Mouse (Mus musculus) adrenal gland, adult 18-20 months (tissue): ENCODE measurements around the gene Rnf215. TPM values are rescaled to one million over a fixed set of nuclear protein-coding genes. Genes with fewer than 3 reads are reported as not detected.
"Not testable (repeated sequence)": the region's sequence is repeated elsewhere in the genome, so short reads cannot be mapped to it uniquely, and the experiment has no call there.

Experiments
- DNase-seq, 2 experiments: peaks; one replicate each; pipeline ENCODE4 v3.0.0; 2021 to 2022; ENCODE audit warnings: low spot score in 2 of 2
- total RNA-seq, 2 experiments: library from RNA; stranded (reverse); gene quantifications; 1 replicate in 1 of 2; 2 replicates in 1 of 2; pipeline ENCODE4 v1.2.3; 2021

Gene Rnf215
- total RNA-seq, 2 experiments from 2014 or later = 22.7 to 23.7 TPM

DNA sequence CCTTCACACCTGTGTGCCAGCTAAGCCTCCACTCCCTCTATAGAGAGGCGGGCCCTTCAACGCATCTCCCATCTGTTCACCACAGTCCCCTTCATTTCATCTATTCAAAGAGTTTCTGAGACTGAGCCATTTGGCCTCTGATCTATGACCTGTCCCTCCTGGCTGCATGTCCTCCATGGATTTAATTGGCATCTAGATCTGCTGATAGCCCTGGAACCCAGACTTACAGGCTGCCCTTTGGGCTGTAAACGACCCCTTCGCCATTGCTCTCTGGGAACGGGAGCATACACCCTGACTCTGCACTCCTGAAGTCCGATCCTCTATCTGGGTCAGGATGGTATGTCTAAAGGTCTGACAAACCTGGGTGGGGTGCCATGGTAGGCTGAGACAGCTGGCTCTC is 22.1 kb upstream of the Rnf215 start:
- DNase-seq = no peak

GRCm38 (mm10) chr11:4113496-4113895 is 21.5 kb upstream of the Rnf215 start:
- no peak for DNase-seq

- DNase-seq = no peak
Observed at GRCm38 (mm10) chr11:4113970-4114369, 21.0 kb upstream of the Rnf215 start.

- not testable (repeated sequence) for DNase-seq
Observed at GRCm38 (mm10) chr11:4114541-4114940, 20.5 kb upstream of the Rnf215 start.

DNA sequence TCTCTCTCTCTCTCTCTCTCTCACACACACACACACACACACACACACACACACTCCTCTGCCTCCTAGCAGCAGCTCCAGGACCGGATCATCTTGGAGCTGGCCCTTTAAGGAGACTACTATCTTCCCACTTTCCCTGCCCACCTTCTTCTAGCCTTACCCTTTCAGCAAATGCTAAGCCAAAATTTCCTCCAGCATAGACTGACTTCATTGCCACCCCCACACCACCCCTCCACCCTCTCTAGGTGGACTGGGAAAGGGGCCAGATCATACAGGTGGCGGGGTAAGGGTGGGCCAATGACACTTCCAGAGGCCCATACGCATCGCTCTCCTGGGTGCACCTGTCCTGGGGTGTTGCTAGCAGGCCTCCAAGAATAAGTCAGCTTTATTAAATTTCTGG is 19.6 kb upstream of the Rnf215 start:
- DNase-seq = no peak

GRCm38 (mm10) chr11:4116458-4117141 is 18.4 kb upstream of the Rnf215 start:
- DNase-seq = no peak

DNA sequence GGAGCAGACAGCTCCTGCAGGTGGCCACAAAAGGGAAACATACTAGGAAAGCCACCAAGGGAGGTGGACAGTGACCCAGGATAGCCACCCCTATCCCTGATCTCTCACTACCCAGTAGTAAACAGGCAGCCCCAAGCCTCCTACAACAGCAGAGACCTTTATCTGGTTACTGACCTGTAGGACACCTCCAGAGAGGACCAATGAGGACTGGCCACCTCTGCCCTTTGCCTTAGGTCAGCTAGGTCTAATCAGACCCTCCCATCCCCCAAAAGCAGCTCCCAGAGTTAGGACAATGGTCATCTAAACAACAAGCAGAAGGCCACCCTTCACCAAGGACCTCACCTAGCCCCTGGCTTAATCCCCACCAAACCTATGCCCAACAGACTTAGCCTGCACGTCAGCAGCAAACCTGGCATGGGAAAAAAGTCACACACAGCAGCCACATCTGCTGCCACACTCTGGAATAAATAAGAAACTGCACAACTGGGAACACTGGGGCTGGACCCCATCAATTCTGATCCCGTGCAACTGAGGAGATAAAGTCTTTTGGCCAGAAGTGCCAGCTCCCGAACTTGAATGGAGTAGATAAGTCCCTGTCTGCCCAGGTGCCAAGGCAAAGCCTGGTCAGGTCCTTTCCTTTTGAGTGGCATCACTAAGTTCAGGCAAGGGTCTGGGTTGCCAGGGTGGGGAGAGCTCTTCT is 17.5 kb upstream of the Rnf215 start:
- DNase-seq = no peak

DNA sequence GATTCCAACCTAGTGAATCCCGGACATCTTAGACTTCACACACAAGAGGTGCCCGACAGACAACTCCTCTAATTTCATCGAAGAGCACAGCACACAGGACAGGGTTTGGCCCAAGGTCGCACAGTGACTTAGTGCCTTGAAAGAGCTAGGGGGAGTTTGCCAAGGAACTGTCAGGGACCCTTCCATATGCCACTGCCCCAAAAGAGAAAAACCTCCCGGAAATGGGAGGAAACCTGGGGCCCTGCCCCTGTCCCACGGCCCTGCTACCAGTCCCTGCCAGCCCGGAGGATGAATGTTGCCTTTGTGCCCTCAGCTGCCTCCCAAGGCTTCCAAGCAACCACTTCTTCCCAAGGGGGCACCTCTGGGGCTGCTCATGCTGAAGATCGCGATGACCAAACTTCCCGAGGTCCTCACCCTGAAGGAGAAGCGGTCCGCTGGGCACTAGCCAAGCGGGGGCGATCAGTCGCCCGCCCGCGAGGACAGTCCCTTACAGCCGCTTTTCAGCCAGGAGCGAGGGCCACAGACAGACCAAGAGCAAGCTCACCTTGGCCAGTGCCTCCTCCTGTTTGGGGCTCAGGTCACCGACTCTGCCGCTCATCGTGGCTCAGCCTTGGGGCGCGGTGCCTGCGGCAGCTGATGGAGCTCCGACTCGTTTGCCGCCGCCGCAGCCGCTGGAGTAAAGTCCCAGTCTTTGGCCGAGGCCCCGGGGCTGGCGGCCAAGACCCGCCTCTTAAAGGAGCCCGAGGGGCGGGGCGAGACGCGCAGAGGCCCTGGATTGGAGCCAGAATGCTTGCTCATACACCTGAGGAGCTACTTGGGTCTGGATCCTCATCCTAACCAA is 16.7 kb upstream of the Rnf215 start:
- DNase-seq = peak; percentile 43 to 51

GRCm38 (mm10) chr11:4119635-4120034 is 15.4 kb upstream of the Rnf215 start:
- DNase-seq = no peak

GRCm38 (mm10) chr11:4121691-4122090 is 13.3 kb upstream of the Rnf215 start:
- DNase-seq = no peak

- no peak for DNase-seq
Observed at GRCm38 (mm10) chr11:4122226-4122625, 12.8 kb upstream of the Rnf215 start.

DNA sequence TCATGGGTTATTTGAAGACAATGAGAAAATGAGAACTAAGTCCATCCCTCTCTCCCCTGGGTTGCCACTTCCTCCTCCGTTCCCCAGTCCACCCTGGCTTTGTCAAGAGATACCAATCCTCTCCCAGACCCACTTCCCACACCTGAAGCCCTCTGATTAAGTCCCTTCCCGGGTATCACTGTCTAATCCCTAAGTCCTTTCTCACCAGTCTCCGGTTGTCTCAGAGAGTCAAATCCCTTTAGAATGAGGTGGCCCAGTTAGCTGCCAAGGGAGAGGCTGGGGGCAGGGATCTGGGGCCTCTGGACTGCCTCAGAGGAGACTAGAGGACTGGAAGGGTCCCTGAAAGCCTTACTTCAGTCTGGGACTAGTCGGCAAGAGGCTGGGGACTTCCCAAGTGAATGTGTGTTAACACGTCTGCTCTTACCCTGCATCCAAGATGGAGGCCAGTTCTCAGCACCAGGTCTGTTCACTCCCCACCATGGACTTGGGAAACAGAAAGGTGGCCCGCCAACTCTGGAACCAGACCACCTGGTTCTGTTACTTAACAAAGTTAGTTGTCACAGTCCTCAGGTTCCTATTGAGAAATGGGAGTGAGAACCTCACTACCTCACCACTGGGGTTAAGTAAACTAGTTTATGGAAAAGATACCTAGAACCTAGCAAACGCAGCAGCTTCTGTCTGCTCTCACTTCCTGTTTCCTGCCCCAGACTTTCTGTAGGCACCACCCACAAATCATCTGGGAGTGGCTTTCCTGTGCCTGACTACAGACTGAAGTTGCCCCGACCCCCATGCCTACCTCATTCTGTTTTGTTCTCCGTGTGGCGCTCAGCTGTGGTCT is 12.0 kb upstream of the Rnf215 start, which contains the start of gene Sec14l2:
Gene Sec14l2 (minus strand): TSS at position 674 of the 838 bp plus-strand sequence.
- no peak for DNase-seq

DNA sequence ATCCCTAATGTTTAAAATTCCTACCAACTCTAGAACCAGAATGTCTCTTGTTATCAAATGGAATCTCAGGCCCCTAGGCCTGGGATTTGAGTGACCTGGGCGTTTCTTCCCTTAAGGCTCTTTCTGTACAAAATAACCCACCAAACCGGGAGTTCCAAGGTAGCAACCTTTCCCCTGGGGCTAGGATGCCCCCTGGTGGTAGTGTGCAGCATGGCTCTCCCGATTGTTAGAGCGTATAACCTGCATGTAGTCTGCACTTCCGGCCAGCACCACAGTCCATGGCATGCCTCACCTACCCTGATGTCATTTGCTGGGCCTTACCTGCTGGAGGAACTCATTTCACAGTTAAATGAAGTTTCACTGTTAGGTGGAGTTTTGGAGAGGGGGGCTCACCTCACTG is 11.1 kb upstream of the Rnf215 start:
- peak in 1 of 2 experiments; percentile 53 for DNase-seq

GRCm38 (mm10) chr11:4127059-4127458 is 7.9 kb upstream of the Rnf215 start:
- no peak for DNase-seq

GRCm38 (mm10) chr11:4128461-4128860 is 6.5 kb upstream of the Rnf215 start:
- not testable (repeated sequence) for DNase-seq

DNA sequence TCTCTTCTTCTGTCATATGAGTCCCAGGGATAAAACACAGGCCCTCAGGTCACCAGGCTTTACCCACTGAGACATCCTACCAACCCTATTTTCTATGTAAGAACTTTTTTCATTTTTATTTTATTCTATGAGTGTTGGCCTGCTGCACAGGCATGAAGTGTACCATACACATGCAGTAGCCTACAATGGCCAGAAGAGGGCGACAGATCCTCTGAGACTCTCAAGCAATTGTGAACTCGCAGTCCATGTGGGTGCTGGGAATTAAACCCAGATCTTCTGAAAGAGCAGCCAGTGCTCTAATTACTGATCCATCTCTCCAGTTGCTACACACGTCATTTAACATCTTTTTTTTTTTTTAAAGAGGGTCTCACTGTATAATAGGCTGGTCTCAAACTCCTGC is 1.6 kb upstream of the Rnf215 start:
- DNase-seq = no peak

DNA sequence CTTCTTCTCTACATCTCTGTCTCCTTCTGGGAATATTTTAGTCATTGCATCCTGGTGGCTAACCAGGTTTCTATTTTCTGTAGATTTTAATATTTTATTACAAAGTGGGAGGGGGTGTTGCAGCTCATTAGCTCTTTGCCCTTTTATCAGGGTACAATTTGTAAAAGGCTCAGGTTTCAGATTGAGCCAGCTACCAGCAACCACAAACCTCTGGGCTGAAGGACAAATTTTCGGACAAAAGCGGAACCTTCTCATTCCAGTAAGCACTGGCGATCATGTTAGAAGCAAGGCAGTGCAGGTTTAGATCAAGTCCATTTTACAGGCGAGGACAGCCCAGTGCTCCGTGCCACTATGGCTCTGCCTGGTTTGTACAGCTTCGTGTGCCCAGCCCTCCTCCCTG is 602 bp upstream of the Rnf215 start:
- no peak for DNase-seq

DNA sequence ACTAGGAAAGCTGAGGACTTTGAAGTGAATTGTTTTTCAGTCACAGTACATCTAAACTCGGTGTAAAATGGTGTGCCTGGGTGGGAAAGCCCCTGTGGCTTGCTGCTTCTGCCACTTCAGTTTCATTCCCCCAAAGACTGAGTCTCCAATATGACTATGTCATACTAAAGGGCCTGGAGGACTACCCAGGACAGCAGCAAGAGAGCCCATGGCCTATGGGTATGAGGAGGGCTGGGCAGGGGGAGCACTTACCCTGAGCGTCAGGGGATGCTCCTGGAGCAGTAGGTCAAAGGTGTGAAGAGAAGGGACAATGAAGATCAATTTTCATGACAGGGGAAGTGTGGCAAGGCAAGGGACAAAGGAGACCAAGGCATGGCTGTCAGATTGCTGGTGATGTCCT is 4.0 kb downstream of the Rnf215 start:
- DNase-seq = no peak

DNA sequence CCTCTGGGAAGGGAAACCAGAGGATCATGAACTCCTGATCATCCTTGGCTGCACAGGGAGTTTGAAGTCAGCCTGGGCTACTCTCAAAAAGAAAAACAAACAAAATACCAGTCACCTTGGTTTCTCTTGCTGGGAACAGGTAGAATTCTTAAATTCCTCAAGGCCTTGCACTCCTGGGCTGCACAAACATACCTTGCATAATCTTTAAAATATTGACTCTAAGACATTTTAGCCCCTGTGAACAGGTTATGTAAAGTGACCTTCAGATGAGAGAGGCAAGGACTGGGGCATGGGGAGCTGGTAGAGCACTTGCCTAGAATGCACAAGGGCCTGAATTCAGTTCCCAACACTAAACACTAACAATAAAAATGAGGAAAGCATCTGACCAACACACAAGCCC is 6.5 kb downstream of the Rnf215 start:
- DNase-seq = no peak

GRCm38 (mm10) chr11:4142352-4142751 is 7.3 kb downstream of the Rnf215 start:
- no peak for DNase-seq
